Mouse (Mus musculus) adrenal gland, adult 18-20 months (tissue): Measurements from ENCODE around the gene Sptlc2. TPM values are rescaled to one million over a fixed set of nuclear protein-coding genes. Genes with fewer than 3 reads are reported as not detected.

Source experiments
- DNase-seq, 2 experiments: peaks; one replicate each; pipeline ENCODE4 v3.0.0; 2021 to 2022; ENCODE audit warnings: low spot score in 2 of 2
- long read RNA-seq, 2 experiments: library from polyadenylated mRNA; stranded (forward); transcript quantifications; one replicate each; pipeline ENCODE4 v2.0.0; 2021
- total RNA-seq, 2 experiments: library from RNA; stranded (reverse); gene quantifications; 1 replicate in 1 of 2; 2 replicates in 1 of 2; pipeline ENCODE4 v1.2.3; 2021

The Sptlc2 gene
- total RNA-seq = 100 to 1,000 TPM; 124 to 260 TPM
- long read RNA-seq, experiment 1, full-length matches to known transcripts = 49 of 54 reads
- long read RNA-seq, experiment 1, partial matches to known transcripts = 0 of 54 reads
- long read RNA-seq, experiment 1, other reads (novel, unspliced or antisense) = 5 of 54 reads
- long read RNA-seq, experiment 2, full-length matches to known transcripts = 233 of 266 reads
- long read RNA-seq, experiment 2, partial matches to known transcripts = 5 of 266 reads
- long read RNA-seq, experiment 2, other reads (novel, unspliced or antisense) = 28 of 266 reads

DNA sequence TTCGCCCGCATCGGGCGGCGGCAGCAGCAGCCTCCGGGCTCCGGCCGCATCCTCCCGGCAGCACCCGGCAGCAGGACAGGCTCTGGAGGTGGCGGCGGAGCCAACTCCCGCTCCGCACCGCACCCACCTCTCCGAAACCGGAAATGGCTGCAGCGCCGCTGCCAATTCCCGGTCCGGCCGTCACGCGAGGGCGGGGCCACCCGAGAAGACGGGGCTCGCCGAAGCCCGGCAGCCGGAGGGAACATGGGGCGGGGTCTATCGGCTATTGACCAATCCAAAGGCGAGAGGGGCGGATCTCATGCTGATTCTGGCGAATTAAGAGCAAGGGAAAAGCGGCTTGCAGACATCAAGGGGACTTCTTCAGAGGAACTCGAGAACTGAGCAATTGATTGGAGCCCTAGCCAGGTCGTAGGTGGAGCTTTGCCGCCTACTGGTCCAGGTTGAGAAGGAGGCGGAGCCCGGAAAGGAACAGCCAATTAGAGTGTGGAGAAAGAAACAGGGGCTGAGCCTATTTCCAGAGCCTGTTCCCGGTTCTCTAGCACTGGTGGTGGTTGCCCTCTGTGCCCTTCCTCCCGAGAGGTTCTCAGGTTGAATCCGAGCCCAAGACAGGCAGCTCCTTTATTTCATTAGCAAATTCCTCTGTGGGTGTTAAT lies at the start of gene Sptlc2:
Gene Sptlc2, minus strand, starts transcription at position 234 of the 653 bp plus-strand sequence.
- peak; percentile 97 for DNase-seq

DNA sequence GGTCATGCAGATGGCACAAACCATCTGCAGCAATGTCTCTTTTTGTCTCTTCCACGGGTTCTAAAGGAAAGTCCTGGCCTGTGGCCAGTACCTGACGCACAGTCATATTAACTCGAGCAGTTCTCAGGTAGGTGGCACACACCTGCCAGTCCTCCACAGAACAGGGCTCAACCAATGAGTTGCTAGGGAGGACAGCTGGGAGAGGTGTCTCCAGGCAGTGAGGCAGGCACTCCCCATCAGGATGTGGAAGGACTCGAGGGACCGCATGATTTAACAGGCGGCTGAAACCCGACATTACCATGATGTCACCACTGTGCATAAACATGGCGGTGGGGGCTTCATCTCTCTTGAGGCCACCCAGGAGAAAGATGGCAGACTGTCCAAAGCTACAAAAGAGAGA lies 40.7 kb upstream of the Sptlc2 start:
- DNase-seq = no peak

DNA sequence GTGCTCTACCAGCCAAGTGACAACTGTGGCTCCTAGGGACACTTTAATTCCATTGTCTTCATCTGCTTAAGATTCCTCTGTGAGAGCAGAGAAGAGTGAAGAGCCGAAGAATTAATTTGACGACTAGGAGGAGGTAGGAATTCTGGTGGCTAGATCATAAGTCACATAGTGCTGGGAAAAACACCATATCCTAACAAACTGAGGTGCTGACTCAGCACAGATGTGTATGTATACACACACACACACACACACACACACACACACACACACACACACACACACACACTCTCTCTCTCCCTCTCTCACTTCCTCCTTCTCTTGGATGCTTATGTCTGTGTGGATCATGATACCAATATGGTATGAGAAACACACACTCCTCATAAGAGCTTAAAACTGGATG lies 40.1 kb upstream of the Sptlc2 start:
- DNase-seq = no peak

DNA sequence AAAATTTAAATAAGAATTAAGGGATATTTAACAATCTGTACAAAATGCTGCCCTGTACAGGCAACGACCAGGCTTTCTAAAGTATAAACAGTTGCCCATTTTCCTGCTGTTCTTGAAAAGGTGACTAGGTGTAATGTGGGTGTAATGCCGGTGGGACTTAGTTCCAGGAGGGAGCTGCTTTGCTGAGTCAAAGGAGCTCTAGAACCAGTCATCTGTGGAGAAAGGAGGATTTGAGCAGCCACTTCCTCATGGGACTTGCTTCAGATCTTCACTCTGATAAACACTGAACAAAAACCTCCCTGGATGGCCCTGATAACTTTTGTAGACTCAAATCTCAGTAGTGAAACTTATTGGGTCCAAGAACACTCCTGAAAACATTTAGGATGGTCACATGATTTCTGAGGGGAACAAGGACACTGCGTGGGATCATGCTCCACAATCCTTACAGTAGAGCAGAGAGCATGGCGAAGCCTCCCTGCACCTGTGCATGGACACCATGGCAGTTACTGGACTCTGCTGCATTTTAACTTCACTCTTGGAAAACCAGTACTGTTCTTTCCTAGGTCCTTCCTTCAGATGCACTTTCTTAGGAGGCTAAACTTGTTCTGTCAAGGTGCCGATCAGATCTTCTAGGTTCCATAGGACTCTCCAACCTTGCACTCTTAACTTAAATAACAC lies 38.3 kb upstream of the Sptlc2 start:
- DNase-seq = no peak

DNA sequence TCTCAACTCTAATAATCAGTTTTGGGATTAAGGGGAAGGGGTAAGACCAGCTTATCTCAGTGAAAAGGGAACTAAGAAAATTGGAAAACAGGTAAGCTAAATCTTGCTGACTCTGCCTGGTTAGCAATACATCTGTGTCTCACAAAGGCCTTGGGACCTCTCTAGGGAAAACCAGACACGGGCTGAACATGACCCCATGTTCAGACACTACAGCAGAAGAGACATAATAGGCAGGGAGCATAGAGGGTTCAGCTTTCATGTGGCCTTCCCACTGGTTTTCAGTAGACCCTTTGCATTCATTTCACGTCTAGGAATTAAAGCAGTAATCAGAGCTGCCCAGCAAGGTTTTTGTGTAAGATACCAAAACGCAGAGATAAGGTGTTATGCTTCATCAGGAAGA lies 36.4 kb upstream of the Sptlc2 start:
- DNase-seq = no peak

DNA sequence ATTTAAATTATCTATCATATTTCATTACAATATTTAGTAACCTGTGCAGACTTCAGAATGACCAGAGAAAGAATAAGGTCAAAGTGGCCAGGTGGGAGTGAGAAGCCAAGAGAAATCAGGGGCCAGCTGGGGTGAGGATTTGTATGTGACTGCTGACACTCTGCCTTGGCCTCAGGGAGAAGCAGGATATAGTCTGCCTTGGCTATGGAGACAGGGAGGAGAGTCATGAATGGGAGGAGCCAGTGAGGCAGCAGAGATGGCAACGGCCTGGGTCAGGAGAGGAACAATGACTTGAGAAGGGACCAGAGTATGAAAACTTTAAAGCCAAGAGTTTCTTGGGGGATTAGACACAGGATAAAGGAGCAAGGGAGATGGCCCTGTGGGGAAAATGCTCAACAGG lies 35.5 kb upstream of the Sptlc2 start:
- DNase-seq = no peak

DNA sequence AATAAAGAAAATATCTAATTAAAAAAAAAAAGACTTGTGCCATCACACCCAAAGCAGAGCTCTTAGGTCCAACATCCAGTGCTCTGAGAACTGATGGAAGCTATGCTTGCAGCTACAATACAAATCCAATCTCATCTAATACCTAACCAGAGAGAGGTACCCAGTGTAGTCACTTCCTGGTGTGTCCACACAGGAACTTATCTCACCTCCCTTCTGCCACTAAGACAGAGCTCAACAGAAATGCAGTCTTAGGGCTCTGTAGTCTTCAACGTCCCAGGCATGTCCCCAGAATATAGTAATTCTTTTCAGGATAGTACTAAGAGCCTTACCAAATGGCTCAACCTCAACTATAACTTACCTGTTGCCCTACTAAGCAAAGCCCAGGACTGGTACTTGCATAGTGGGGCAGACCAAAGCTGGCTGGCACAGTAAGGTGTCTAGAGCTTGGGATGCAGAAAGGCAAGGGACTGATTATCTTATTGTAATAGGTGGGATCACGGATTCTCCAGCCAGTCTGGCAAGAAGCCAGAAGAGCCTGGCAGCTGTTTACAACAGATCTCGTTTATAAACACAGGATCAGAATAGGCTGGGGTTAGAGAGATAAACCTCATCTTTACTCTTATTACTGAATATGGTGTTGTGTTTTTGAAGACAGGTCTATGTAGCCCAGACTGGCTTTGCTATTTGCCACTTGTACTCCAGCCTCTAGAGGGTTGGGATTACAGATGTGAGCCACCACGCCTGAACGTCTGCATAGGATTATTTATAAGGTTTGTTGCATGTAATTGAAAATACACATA lies 33.8 kb upstream of the Sptlc2 start:
- no peak for DNase-seq

DNA sequence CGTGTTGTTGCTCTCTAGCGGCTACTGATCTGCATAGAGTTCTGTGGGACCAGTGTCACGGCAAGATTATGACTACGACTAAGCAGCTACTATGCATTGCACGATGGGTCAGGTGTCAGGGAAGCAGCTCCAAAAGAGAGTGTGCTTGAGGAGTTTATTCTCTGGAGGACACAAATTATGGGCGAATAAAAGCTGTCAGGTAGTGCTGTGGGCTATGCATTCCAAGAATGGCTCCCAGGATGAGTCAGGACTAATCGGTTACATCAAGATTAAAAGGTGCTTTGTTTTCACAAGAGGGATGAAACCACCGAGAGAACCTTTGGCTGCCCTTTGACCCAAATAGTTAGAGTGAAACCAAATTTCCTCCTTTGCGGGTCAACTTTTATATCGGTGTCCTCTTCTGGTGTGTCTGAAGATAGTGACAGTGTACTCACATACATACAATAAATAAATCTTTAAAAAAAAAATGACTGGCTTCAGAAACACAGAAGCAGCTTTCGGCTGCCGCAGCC lies 31.9 kb upstream of the Sptlc2 start:
- no peak for DNase-seq

DNA sequence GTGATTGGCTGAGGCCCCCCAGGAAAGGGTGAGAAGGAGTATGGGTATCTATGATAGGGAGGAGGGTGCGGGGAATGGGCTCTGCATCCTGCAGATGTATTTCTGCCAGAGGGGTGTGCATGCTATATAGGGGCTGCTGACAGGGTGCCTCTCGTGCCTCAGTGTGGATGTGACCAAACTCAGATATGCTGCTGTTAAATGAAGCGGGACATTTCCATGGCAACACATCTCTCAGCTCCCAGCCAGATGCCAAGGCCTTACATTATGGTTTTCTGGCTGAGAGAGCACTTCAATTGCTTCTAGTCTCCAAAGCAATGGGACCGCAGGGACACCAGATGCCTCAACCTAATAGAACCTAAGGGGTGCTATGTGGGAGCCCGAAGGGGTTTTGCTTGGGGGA lies 30.8 kb upstream of the Sptlc2 start:
- no peak for DNase-seq

DNA sequence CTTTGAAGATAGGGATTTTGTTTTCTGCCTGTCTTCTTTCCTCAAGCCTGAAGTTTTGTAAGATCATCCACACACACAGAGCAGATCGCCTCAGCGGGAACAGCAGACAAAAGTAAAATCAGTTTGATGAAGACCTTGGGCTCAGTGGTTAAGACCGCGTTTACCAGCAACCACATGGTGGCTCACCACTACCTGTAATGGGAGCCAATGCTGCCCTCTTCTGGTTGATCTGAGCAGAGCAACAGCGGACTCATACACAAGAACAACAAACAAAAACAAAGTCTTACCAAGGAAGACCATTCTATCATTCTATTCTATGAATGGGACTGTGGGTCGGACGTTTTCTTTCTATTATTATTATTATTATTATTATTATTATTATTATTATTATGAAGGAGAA lies 28.5 kb upstream of the Sptlc2 start:
- DNase-seq = peak; percentile 56 to 64

DNA sequence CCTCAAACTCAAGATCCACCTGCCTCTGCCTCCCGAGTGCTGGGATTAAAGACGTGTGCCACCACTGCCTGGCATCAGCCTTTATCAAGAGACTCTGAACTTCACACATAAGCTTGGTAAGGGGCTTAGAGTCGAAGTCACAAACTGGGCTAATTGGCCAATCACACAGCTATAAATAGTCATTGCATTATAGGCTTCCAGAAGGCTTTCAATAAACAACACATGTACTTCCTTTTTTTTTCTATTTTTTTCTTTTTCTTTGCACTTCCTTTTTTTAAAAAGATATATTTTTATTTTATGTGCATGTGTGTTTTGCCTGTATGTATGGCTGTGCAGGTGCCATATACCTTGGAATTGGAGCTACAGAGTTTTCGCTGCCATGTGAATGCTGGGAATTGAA lies 27.2 kb upstream of the Sptlc2 start:
- DNase-seq = no peak

DNA sequence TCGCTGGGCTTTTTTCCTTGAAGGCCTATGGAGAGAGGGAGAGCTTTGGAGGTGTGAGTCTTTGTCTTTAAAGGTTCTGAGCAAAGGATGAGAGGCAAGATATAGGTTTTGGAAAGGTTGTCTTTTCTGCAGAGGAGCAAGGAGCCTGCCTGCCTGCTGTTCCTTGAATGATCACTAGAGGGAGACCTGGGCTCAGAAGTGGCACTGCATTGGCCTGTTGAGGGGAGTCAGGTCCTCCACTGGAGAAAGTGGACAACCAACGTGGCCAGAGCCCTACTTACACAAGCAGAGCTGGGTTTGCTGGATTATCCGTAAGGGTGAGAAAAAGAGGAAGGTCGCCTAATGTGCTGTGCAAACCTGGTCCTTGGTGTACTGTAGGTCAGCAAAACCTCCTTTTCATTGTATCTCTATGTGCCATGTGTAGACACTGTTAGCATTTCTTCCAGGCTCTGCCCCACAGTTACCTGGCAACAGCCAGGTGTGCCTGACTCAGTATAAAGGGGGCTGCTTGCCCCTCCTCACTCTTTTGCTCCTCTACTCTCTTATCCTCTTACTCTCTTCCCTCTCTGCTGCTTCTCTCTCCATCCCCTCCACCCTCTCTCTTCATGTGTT lies 25.1 kb upstream of the Sptlc2 start:
- peak; percentile 73 to 74 for DNase-seq

DNA sequence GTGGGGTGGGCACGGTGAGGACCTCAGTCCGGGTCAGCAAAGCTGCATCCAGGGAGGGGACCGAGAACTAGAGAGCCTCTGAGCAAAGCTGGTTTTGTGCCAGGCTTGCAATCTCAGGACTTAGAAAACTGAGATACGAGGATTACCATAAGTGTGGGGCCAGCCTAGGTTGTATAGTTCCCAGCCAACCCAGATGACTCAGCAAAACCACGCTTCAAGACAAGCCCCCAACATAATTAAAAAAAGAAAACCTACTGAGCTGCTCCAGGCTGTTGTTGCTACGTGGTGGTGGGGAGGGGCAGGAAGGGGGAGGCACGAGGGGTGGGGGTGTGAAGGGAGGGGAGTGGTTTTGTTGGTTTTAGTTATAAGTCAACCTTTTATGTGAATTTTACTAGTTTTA lies 22.8 kb upstream of the Sptlc2 start:
- DNase-seq = no peak

DNA sequence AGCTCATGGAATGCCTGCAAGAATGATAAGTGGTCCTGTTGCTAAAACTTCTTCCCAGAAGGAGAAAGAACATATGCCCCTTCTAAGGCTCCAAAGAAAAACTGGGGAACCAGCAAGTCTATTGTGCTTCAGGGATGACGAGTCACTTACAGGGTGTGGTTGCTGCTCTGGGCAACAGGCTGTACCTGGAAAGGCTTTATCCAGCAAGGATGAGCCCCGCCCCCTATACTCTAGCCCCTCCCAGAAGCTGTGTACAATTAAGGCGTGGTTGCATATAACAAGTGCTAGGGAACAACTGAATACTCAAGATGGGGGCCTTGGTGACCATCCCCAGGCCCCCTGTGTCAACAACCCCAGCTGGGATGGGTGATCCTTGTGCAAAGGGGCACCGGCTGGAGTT lies 21.0 kb upstream of the Sptlc2 start:
- DNase-seq = no peak

DNA sequence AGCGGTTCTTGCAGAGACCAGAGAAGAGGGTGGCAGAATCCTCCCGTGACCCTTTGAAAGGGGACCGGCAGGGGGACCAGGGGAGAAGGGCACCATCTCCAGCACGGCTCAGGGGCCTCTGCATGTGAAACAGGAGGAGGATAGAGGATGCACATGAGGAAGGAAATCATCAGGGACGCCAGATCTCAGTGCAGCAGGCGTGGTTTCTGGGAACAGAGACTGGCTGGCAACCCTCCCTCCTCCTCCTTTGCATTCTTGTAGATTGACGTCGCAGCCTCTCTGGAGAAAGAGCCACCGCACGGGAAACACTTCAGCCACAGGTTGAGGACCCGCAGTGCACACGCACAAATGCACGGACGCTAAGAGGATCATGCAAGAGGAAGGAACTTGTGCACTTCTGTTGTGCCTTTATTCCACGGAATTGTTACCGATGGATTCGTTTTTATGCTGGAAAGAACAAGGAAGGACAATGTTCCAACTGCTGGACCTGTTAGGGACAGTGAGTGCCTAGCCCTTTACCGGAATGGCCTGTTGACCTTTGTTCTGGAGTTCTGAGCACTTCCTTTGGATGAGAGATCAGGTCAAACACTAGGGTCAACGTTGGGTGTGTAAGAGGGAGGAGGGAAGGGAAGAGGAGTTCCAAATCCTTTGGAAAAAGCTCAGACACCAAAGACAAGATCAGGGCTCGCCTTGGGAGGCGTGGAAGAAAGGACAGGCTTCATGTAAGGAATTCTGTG lies 19.9 kb upstream of the Sptlc2 start:
- peak; percentile 40 to 57 for DNase-seq

DNA sequence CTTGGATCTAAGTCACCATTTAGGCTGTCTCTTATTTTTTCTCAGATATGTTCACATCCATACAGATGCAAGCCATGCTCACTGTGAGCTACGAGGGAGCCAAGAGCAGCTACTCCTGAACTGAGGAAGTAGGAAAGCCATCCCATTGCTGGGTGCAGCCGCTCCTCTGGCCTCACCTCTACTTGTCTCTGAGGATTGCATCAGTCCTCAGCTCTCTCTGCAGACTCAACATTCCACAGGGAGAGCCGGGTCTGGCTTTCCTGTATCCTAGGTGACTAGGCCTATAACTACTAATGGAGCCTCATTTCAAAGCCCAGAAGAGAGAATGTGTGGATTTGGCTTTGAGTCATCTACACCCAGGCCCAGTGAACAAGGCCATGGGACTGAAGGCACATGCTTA lies 17.6 kb upstream of the Sptlc2 start:
- DNase-seq = no peak

DNA sequence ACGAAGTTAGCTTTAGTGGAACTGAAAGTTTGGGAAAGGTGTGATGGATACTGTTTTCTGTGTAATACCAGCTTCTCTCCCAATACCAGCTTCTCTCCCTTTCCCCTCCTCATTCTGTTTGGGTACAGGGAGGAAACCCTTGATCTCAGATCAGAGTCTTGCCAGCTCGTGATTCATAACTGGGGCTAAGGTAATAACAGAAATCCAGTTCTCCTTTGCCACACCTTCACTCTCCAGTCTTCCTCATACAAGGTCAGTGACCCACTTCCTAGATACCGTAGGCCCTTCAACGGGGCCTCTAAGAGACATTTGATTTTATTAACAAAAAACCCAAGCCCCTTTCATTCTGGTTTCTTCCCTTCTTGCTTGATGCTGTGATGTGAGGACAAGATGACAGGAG lies 17.0 kb upstream of the Sptlc2 start:
- no peak for DNase-seq

DNA sequence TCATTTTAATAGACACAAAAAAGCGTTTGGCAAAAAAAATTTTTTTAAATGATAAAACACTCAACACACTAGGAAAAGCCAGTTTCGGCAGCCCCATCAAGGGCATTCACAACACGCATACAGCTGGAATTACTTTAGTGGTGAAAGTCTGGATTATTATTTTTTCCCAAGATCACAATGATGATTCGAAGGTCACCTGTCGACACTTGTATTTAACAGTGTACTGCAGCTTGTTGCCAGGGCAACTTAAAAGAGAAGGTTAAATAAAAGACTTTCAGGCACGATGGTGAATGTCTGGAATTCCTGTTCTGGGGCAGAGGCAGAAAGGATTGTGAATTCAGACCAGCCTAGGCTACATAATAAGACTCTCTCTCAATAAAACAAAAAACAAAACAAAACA lies 13.7 kb upstream of the Sptlc2 start:
- DNase-seq = no peak

DNA sequence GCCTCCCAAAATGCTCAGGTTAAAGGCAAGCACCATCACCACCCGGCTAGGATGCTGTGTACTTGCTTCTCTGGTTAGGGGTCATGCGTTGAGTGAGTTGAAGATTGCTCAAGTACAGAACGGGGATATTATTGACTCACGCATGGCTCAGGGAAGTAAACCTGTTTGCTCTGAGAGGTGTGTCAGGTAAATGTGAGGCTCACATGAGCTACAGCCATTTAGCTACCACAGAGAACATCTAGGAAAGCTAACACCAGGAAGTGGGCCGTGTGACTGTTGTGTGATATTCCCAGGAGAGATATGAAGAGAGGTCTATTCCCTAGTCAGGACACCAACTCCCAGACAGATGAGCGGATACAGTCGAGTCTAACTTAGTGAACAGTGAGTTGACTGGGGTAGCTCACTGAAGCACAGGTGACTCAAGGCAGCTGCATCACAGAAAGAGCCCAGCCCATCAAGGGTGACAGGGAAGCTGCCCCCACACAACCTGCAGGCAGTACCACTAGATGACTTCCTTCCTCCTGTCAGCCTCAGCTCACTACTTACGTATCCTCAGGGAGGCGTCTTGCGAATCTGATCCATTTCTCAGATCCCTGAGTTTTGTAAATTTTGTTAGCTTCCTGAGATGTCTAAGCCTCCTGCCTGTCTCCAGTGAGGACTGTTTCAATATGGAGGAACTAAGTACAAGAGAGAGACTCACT lies 11.1 kb upstream of the Sptlc2 start:
- no peak for DNase-seq
